Mouse (Mus musculus) spleen, adult 2 months (tissue): Measurements from ENCODE around the gene Rpusd3.

Experiments used
- CTCF ChIP-seq: fragments of 200-500 bp; IDR thresholded peaks from 2 replicates; pipeline ENCODE4 v1.5.1; 2011; ENCODE audit warnings: mild to moderate bottlenecking, inconsistent platforms; ENCODE audit not compliant: insufficient read depth, insufficient read length, insufficient replicate concordance; ENCODE audit errors: extremely low read depth
- POLR2A ChIP-seq: fragments of 200-500 bp; IDR thresholded peaks from 2 replicates; pipeline ENCODE4 v1.6.1; 2011; ENCODE audit warnings: low read depth, low read length, inconsistent platforms

- TF ChIP-seq POLR2A = no peak
- no peak for TF ChIP-seq CTCF
These were observed 33.9 kb downstream of the Rpusd3 start for GRCm38 (mm10) chr6:113385160-113385714.
